7 mouse cellular contexts compared by ENCODE assay signal in the genomic region with DNA sequence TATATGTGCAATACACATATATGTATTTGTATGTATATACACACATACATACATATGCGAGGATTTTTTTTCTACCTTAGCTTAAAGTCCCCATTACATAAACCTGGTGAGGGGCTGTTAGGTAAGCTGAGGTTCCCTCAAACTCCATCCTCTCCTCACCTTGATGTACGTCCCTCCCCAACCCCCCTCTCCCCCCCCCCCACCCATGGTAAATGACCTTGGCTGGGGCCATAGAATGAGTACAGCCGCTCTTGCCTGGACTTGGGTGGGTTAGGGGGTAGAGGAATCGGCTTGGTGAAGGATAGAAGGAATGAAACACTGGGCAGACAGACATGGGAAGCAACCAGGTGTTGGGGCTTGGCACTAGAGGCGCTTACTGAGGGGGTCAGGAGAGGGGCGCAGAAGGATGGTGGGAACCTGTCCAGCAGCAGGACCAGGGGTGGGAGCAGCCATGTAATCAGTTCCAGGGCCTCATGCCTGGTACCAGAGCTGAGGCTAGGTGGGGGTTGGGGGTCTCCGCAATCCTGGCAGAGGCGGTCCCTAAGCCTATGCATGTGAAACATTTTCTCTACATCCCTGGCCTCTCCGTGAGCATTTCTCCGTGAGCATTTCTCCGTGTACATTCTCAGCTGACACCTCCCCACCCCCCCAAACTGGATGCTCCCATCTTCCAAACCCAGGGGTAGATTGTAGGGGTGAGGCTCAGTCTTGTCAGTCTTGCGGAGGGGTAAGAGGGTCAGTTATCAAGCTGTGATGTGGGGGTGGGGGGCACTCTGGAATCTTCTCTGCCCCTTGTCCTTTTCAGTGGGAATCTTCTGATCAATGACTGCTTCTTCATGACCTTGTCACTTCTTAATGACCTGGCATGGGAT. TPM values are rescaled to one million over a fixed set of nuclear protein-coding genes. Genes with fewer than 3 reads are reported as not detected.
DNase-seq lines count a peak whose midpoint lies in the region; ATAC-seq and TF ChIP-seq lines count a peak whose summit lies in the region.

No protein-coding gene starts in this region.

- no peak for TF ChIP-seq POLR2A in lung, adult 2 months (IDR thresholded peaks at IDR 0.05; ENCODE audit: borderline replicate concordance, extremely low read depth, low read depth, low read length)

- H3K4me1 ChIP-seq in lung, postnatal 0 days (ENCODE audit: insufficient read depth, low read depth, low read length), result no peaks in the 10 kb centered on the region
- H3K4me1 ChIP-seq in lung, adult 2 months (ENCODE audit: control insufficient read depth, insufficient read depth, low read length), result no peaks in the 10 kb centered on the region
- H3K4me1 ChIP-seq in forebrain, embryonic 13.5 days, result peaks cover 23% of the 10 kb centered on the region
- H3K4me1 ChIP-seq in limb, embryonic 15.5 days, result peaks cover 25% of the 10 kb centered on the region
- H3K4me1 ChIP-seq in stomach, embryonic 15.5 days, result peaks cover 13% of the 10 kb centered on the region; the same call in 1 of the 2 replicates

- 36% methylated on average over 12 of the region's 12 CpGs for WGBS in lung, postnatal 0 days
- 47% methylated on average over 12 of the region's 12 CpGs for WGBS in lung, adult 2 months
- 43% methylated on average over 12 of the region's 12 CpGs for WGBS in forebrain, embryonic 13.5 days
- WGBS in limb, embryonic 15.5 days, result 25% methylated on average over 12 of the region's 12 CpGs
- 30% methylated on average over 12 of the region's 12 CpGs for WGBS in stomach, embryonic 15.5 days

- H3K27ac ChIP-seq in lung, postnatal 0 days (ENCODE audit: low read length), result no peak overlapping the region
- H3K27ac ChIP-seq in forebrain, embryonic 13.5 days, result 0 out of 2 replicates have a peak overlapping the region, but pooled peaks have one; percentile 48
- H3K27ac ChIP-seq in limb, embryonic 15.5 days, result no peak overlapping the region
- peak overlapping the region; percentile 14; the same call in 1 of the 2 replicates for H3K27ac ChIP-seq in stomach, embryonic 15.5 days

- no peak overlapping the region for H3K9ac ChIP-seq in lung, postnatal 0 days (replicated peaks; ENCODE audit: low read depth)
- peak overlapping the region; percentile 84 for H3K9ac ChIP-seq in forebrain, embryonic 13.5 days
- H3K9ac ChIP-seq in limb, embryonic 15.5 days, result no peak overlapping the region
- H3K9ac ChIP-seq in stomach, embryonic 15.5 days, result no peak overlapping the region

- H3K27me3 ChIP-seq in lung, postnatal 0 days (replicated peaks; ENCODE audit: insufficient read depth, low read length), result no peaks in the 10 kb centered on the region
- H3K27me3 ChIP-seq in forebrain, embryonic 13.5 days, result no peaks in the 10 kb centered on the region
- H3K27me3 ChIP-seq in limb, embryonic 15.5 days, result no peaks in the 10 kb centered on the region
- H3K27me3 ChIP-seq in stomach, embryonic 15.5 days (replicated peaks), result no peaks in the 10 kb centered on the region

- TF ChIP-seq CTCF in lung, postnatal 0 days (IDR thresholded peaks at IDR 0.05), result no peak
- TF ChIP-seq CTCF in lung, adult 2 months (IDR thresholded peaks at IDR 0.05; ENCODE audit: insufficient read depth, low read length), result no peak

- H3K4me3 ChIP-seq in lung, postnatal 0 days (ENCODE audit: low read depth, low read length), result peak overlapping the region; percentile 38; the same call in 1 of the 2 replicates
- no peak overlapping the region for H3K4me3 ChIP-seq in lung, adult 2 months (replicated peaks; ENCODE audit: extremely low read depth, low read depth, low read length)
- H3K4me3 ChIP-seq in forebrain, embryonic 13.5 days, result peak overlapping the region; percentile 59
- peak overlapping the region; percentile 50 for H3K4me3 ChIP-seq in limb, embryonic 15.5 days
- peak overlapping the region; percentile 54 for H3K4me3 ChIP-seq in stomach, embryonic 15.5 days (replicated peaks)

- 0 out of 2 replicates have a peak, but pooled peaks have one; percentile 10 for ATAC-seq in lung, postnatal 0 days
- ATAC-seq in forebrain, embryonic 13.5 days, result peak; percentile 39; the same call in 1 of the 2 replicates
- no peak for ATAC-seq in limb, embryonic 15.5 days (ENCODE audit: insufficient number of reproducible peaks, low FRiP score, low TSS enrichment, low read depth)
- ATAC-seq in stomach, embryonic 15.5 days (ENCODE audit: insufficient read depth, low FRiP score, low read depth), result no peak; the same call in 1 of the 2 replicates

- TF ChIP-seq EP300 in lung, postnatal 0 days (IDR thresholded peaks at IDR 0.05), result no peak

- H3K4me2 ChIP-seq in lung, postnatal 0 days (replicated peaks; ENCODE audit: low read depth, low read length), result peak overlapping the region; percentile 60
- peak overlapping the region; percentile 78 for H3K4me2 ChIP-seq in forebrain, embryonic 13.5 days
- peak overlapping the region; percentile 84 for H3K4me2 ChIP-seq in limb, embryonic 15.5 days
- H3K4me2 ChIP-seq in stomach, embryonic 15.5 days, result peak overlapping the region; percentile 84

- DNase-seq in lung, postnatal 0 days (ENCODE audit: low spot score), result no peak
- DNase-seq in lung, adult 2 months, result no peak
- DNase-seq in layer of hippocampus, adult 9-11 months, result no peak
- DNase-seq in kidney, postnatal 4 days, result no peak

- H3K36me3 ChIP-seq in lung, postnatal 0 days (ENCODE audit: insufficient read depth, low read length), result peaks cover 9% of the 10 kb centered on the region; the same call in 1 of the 2 replicates
- peaks cover 27% of the 10 kb centered on the region for H3K36me3 ChIP-seq in forebrain, embryonic 13.5 days (ENCODE audit: poor library complexity, severe bottlenecking)
- H3K36me3 ChIP-seq in limb, embryonic 15.5 days, result peaks cover 22% of the 10 kb centered on the region
- H3K36me3 ChIP-seq in stomach, embryonic 15.5 days, result peaks cover 11% of the 10 kb centered on the region

- no peaks in the 10 kb centered on the region for H3K9me3 ChIP-seq in lung, postnatal 0 days (ENCODE audit: low read length)
- H3K9me3 ChIP-seq in forebrain, embryonic 13.5 days (replicated peaks), result no peaks in the 10 kb centered on the region
- H3K9me3 ChIP-seq in limb, embryonic 15.5 days, result no peaks in the 10 kb centered on the region
- no peaks in the 10 kb centered on the region for H3K9me3 ChIP-seq in stomach, embryonic 15.5 days

RNA-seq across cellular contexts. Expression of gene Sv2a, which starts 0.8 kb away (rescaled TPM):
- 1.9 and 2.2 TPM in 2 replicates for polyA plus RNA-seq in lung, postnatal 0 days (2015; fragmentation: Nextera tagmentation; extraction: Ambion mirVana)
- polyA plus RNA-seq in lung, adult 2 months (2012; rRNA removed), result 1.5 and 1.6 TPM in 2 replicates
- polyA plus RNA-seq in forebrain, embryonic 13.5 days (2015; fragmentation: Nextera tagmentation; extraction: Ambion mirVana), result 29.3 and 37.9 TPM in 2 replicates
- 2.7 and 3.0 TPM in 2 replicates for polyA plus RNA-seq in limb, embryonic 15.5 days (2015; fragmentation: Nextera tagmentation; extraction: Ambion mirVana)
- 5.7 and 6.4 TPM in 2 replicates for polyA plus RNA-seq in stomach, embryonic 15.5 days (2015; fragmentation: Nextera tagmentation; extraction: Ambion mirVana)

RNA-seq across cellular contexts. Expression of gene Sf3b4, which starts 9.6 kb away (rescaled TPM):
- polyA plus RNA-seq in lung, postnatal 0 days (2015; fragmentation: Nextera tagmentation; extraction: Ambion mirVana), result 64.4 and 68.4 TPM in 2 replicates
- 66.2 and 71.6 TPM in 2 replicates for polyA plus RNA-seq in lung, adult 2 months (2012; rRNA removed)
- polyA plus RNA-seq in forebrain, embryonic 13.5 days (2015; fragmentation: Nextera tagmentation; extraction: Ambion mirVana), result 161 and 181 TPM in 2 replicates
- 148 TPM in 2 replicates for polyA plus RNA-seq in limb, embryonic 15.5 days (2015; fragmentation: Nextera tagmentation; extraction: Ambion mirVana)
- polyA plus RNA-seq in stomach, embryonic 15.5 days (2015; fragmentation: Nextera tagmentation; extraction: Ambion mirVana), result 135 and 139 TPM in 2 replicates

RNA-seq across cellular contexts. Expression of gene Mtmr11, which starts 19.9 kb away (rescaled TPM):
- 7.5 and 11.3 TPM in 2 replicates for polyA plus RNA-seq in lung, postnatal 0 days (2015; fragmentation: Nextera tagmentation; extraction: Ambion mirVana)
- 8.0 and 10.5 TPM in 2 replicates for polyA plus RNA-seq in lung, adult 2 months (2012; rRNA removed)
- polyA plus RNA-seq in forebrain, embryonic 13.5 days (2015; fragmentation: Nextera tagmentation; extraction: Ambion mirVana), result 9.0 and 12.9 TPM in 2 replicates
- 33.5 and 33.6 TPM in 2 replicates for polyA plus RNA-seq in limb, embryonic 15.5 days (2015; fragmentation: Nextera tagmentation; extraction: Ambion mirVana)
- 13.7 and 15.0 TPM in 2 replicates for polyA plus RNA-seq in stomach, embryonic 15.5 days (2015; fragmentation: Nextera tagmentation; extraction: Ambion mirVana)

RNA-seq across cellular contexts. Expression of gene Bola1, which starts 37.8 kb away (rescaled TPM):
- polyA plus RNA-seq in lung, postnatal 0 days (2015; fragmentation: Nextera tagmentation; extraction: Ambion mirVana), result 50.1 and 51.1 TPM in 2 replicates
- polyA plus RNA-seq in lung, adult 2 months (2012; rRNA removed), result 61.3 and 70.4 TPM in 2 replicates
- polyA plus RNA-seq in forebrain, embryonic 13.5 days (2015; fragmentation: Nextera tagmentation; extraction: Ambion mirVana), result 82.2 and 86.6 TPM in 2 replicates
- polyA plus RNA-seq in limb, embryonic 15.5 days (2015; fragmentation: Nextera tagmentation; extraction: Ambion mirVana), result 45.2 and 46.0 TPM in 2 replicates
- 54.8 and 55.0 TPM in 2 replicates for polyA plus RNA-seq in stomach, embryonic 15.5 days (2015; fragmentation: Nextera tagmentation; extraction: Ambion mirVana)

RNA-seq across cellular contexts. Expression of gene Hist2h2ab, which starts 37.9 kb away (rescaled TPM):
- polyA plus RNA-seq in lung, postnatal 0 days (2015; fragmentation: Nextera tagmentation; extraction: Ambion mirVana), result 0.31 TPM in 1 of 2 replicates, not detected in the other
- polyA plus RNA-seq in lung, adult 2 months (2012; rRNA removed), result 1.2 and 2.7 TPM in 2 replicates
- polyA plus RNA-seq in forebrain, embryonic 13.5 days (2015; fragmentation: Nextera tagmentation; extraction: Ambion mirVana), result 0.78 and 2.2 TPM in 2 replicates
- not detected in 2 replicates for polyA plus RNA-seq in limb, embryonic 15.5 days (2015; fragmentation: Nextera tagmentation; extraction: Ambion mirVana)
- 0.81 TPM in 1 of 2 replicates, not detected in the other for polyA plus RNA-seq in stomach, embryonic 15.5 days (2015; fragmentation: Nextera tagmentation; extraction: Ambion mirVana)

Comparison
In these comparisons a context has a peak if more than half of its experiments do, and no peak if none do; other contexts are left out.
1. ATAC-seq: peak in lung, postnatal 0 days (single experiment) and forebrain, embryonic 13.5 days (single experiment); none in limb, embryonic 15.5 days (single experiment) and stomach, embryonic 15.5 days (single experiment).
2. H3K27ac ChIP-seq: peak in forebrain, embryonic 13.5 days (single experiment) and stomach, embryonic 15.5 days (single experiment); none in lung, postnatal 0 days (single experiment) and limb, embryonic 15.5 days (single experiment).
3. Peak in every context shown above with its lines, with median percentiles within 50 percentile points of each other: H3K4me2 ChIP-seq.